Mouse (Mus musculus) cortical plate, adult 2 months (tissue): Measurements from ENCODE around the gene Fev.
A peak's percentile ranks its signal among the peaks of the same experiment; 100 is the strongest.

Source experiments
- CTCF ChIP-seq: fragments of 200-500 bp; IDR thresholded peaks from 2 replicates; pipeline ENCODE4 v1.5.1; 2011; ENCODE audit warnings: mild to moderate bottlenecking, control low read depth, low read length; ENCODE audit not compliant: insufficient read depth; ENCODE audit errors: extremely low read depth
- POLR2A ChIP-seq: fragments of 200-500 bp; IDR thresholded peaks from 2 replicates; pipeline ENCODE4 v1.6.1; 2011; ENCODE audit warnings: mild to moderate bottlenecking, low read length, control low read depth; ENCODE audit not compliant: insufficient read depth; ENCODE audit errors: extremely low read depth

GRCm38 (mm10) chr1:74858805-74859204, 26.4 kb downstream of the Fev start:
- TF ChIP-seq CTCF = no peak
- TF ChIP-seq POLR2A = 0 out of 2 replicates have a peak, but pooled peaks have one; percentile 20
